Mouse (Mus musculus): Measurements from ENCODE around the gene Ovol1. TPM values are rescaled to one million over a fixed set of nuclear protein-coding genes. Genes with fewer than 3 reads are reported as not detected.

The Ovol1 gene
- polyA plus RNA-seq, 1 experiment from 2014 or later: 0.62 TPM

GRCm38 (mm10) chr19:5530138-5530524, 30.3 kb downstream of the Ovol1 start:
- H3K9ac ChIP-seq (replicated peaks; ENCODE audit: low read length): no peak overlapping the region
- no peaks in the 10 kb centered on the region; the same call in 1 of the 2 replicates for H3K27me3 ChIP-seq (ENCODE audit: control insufficient read depth, insufficient read depth, low read length)
- H3K4me1 ChIP-seq (ENCODE audit: control insufficient read depth, insufficient read depth, low read length): no peaks in the 10 kb centered on the region
- no peaks in the 10 kb centered on the region for H3K36me3 ChIP-seq (replicated peaks; ENCODE audit: control insufficient read depth, insufficient read depth, low read depth, low read length)
- H3K27ac ChIP-seq (replicated peaks; ENCODE audit: low read depth, low read length): no peak overlapping the region
- ATAC-seq (replicated peaks; ENCODE audit: insufficient number of reproducible peaks, low FRiP score, low TSS enrichment, low read depth): no peak
- H3K4me3 ChIP-seq (ENCODE audit: low read depth, low read length): no peak overlapping the region
- no peak overlapping the region for H3K4me2 ChIP-seq (ENCODE audit: low read depth, low read length)
- DNase-seq (ENCODE audit: low spot score): no peak
- 53% methylated on average over 7 of the region's 7 CpGs for WGBS
- H3K9me3 ChIP-seq (replicated peaks; ENCODE audit: control insufficient read depth, low read length): no peaks in the 10 kb centered on the region

GRCm38 (mm10) chr19:5529325-5530137, 30.9 kb downstream of the Ovol1 start:
- ATAC-seq (replicated peaks; ENCODE audit: insufficient number of reproducible peaks, low FRiP score, low TSS enrichment, low read depth): peak; percentile 95
- DNase-seq (ENCODE audit: low spot score): peak; percentile 96
- H3K4me3 ChIP-seq (ENCODE audit: low read depth, low read length): no peak overlapping the region
- H3K4me2 ChIP-seq (ENCODE audit: low read depth, low read length): no peak overlapping the region
- H3K27ac ChIP-seq (replicated peaks; ENCODE audit: low read depth, low read length): no peak overlapping the region
- no peaks in the 10 kb centered on the region for H3K9me3 ChIP-seq (replicated peaks; ENCODE audit: control insufficient read depth, low read length)
- no peaks in the 10 kb centered on the region for H3K4me1 ChIP-seq (ENCODE audit: control insufficient read depth, insufficient read depth, low read length)
- no peaks in the 10 kb centered on the region for H3K36me3 ChIP-seq (replicated peaks; ENCODE audit: control insufficient read depth, insufficient read depth, low read depth, low read length)
- 15% methylated on average over 20 of the region's 20 CpGs for WGBS
- no peaks in the 10 kb centered on the region; the same call in 1 of the 2 replicates for H3K27me3 ChIP-seq (ENCODE audit: control insufficient read depth, insufficient read depth, low read length)
- H3K9ac ChIP-seq (replicated peaks; ENCODE audit: low read length): no peak overlapping the region

GRCm38 (mm10) chr19:5525204-5525603, 35.2 kb downstream of the Ovol1 start:
- whole genome bisulfite sequencing: 66% methylated on average over 5 of the region's 5 CpGs
- H3K36me3 ChIP-seq (replicated peaks; ENCODE audit: control insufficient read depth, insufficient read depth, low read depth, low read length): no peaks in the 10 kb centered on the region
- H3K4me1 ChIP-seq (ENCODE audit: control insufficient read depth, insufficient read depth, low read length): no peaks in the 10 kb centered on the region
- H3K27ac ChIP-seq (replicated peaks; ENCODE audit: low read depth, low read length): no peak overlapping the region
- H3K27me3 ChIP-seq (ENCODE audit: control insufficient read depth, insufficient read depth, low read length): no peaks in the 10 kb centered on the region; the same call in 1 of the 2 replicates
- DNase-seq (ENCODE audit: low spot score) (no peak), ATAC-seq (replicated peaks; ENCODE audit: insufficient number of reproducible peaks, low FRiP score, low TSS enrichment, low read depth) (no peak)
- no peak overlapping the region for H3K4me3 ChIP-seq (ENCODE audit: low read depth, low read length)
- no peaks in the 10 kb centered on the region for H3K9me3 ChIP-seq (replicated peaks; ENCODE audit: control insufficient read depth, low read length)
- H3K9ac ChIP-seq (replicated peaks; ENCODE audit: low read length): no peak overlapping the region
- no peak overlapping the region for H3K4me2 ChIP-seq (ENCODE audit: low read depth, low read length)

GRCm38 (mm10) chr19:5518721-5519120, 41.7 kb downstream of the Ovol1 start:
- no peaks in the 10 kb centered on the region for H3K27me3 ChIP-seq (ENCODE audit: control insufficient read depth, insufficient read depth, low read length)
- no peaks in the 10 kb centered on the region for H3K4me1 ChIP-seq (ENCODE audit: control insufficient read depth, insufficient read depth, low read length)
- ATAC-seq (replicated peaks; ENCODE audit: insufficient number of reproducible peaks, low FRiP score, low TSS enrichment, low read depth): no peak
- 78% methylated on average over 3 of the region's 3 CpGs for WGBS
- H3K36me3 ChIP-seq (replicated peaks; ENCODE audit: control insufficient read depth, insufficient read depth, low read depth, low read length): no peaks in the 10 kb centered on the region
- no peak overlapping the region for H3K4me3 ChIP-seq (ENCODE audit: low read depth, low read length)
- no peak overlapping the region for H3K4me2 ChIP-seq (ENCODE audit: low read depth, low read length)
- no peak overlapping the region for H3K9ac ChIP-seq (replicated peaks; ENCODE audit: low read length)
- no peak for DNase-seq (ENCODE audit: low spot score)
- no peaks in the 10 kb centered on the region for H3K9me3 ChIP-seq (replicated peaks; ENCODE audit: control insufficient read depth, low read length)
- H3K27ac ChIP-seq (replicated peaks; ENCODE audit: low read depth, low read length): no peak overlapping the region

GRCm38 (mm10) chr19:5516906-5517505, 43.4 kb downstream of the Ovol1 start:
- no peak overlapping the region for H3K27ac ChIP-seq (replicated peaks; ENCODE audit: low read depth, low read length)
- no peaks in the 10 kb centered on the region for H3K4me1 ChIP-seq (ENCODE audit: control insufficient read depth, insufficient read depth, low read length)
- H3K4me2 ChIP-seq (ENCODE audit: low read depth, low read length): no peak overlapping the region
- no peaks in the 10 kb centered on the region for H3K27me3 ChIP-seq (ENCODE audit: control insufficient read depth, insufficient read depth, low read length)
- no peaks in the 10 kb centered on the region for H3K9me3 ChIP-seq (replicated peaks; ENCODE audit: control insufficient read depth, low read length)
- DNase-seq (ENCODE audit: low spot score) (no peak), ATAC-seq (replicated peaks; ENCODE audit: insufficient number of reproducible peaks, low FRiP score, low TSS enrichment, low read depth) (no peak)
- no peak overlapping the region for H3K4me3 ChIP-seq (ENCODE audit: low read depth, low read length)
- no peaks in the 10 kb centered on the region for H3K36me3 ChIP-seq (replicated peaks; ENCODE audit: control insufficient read depth, insufficient read depth, low read depth, low read length)
- WGBS: 78% methylated on average over 8 of the region's 8 CpGs
- H3K9ac ChIP-seq (replicated peaks; ENCODE audit: low read length): no peak overlapping the region

GRCm38 (mm10) chr19:5515840-5516777, 44.3 kb downstream of the Ovol1 start:
- Histone ChIP-seq H3K4me2 (ENCODE audit: low read depth, low read length) (no peak overlapping the region), H3K27ac (replicated peaks; ENCODE audit: low read depth, low read length) (no peak overlapping the region)
- DNase-seq (ENCODE audit: low spot score): no peak

GRCm38 (mm10) chr19:5513005-5513349, 47.5 kb downstream of the Ovol1 start:
- DNase-seq (ENCODE audit: low spot score) (no peak), ATAC-seq (replicated peaks; ENCODE audit: insufficient number of reproducible peaks, low FRiP score, low TSS enrichment, low read depth) (no peak)
- Histone ChIP-seq H3K4me1 (ENCODE audit: control insufficient read depth, insufficient read depth, low read length) (no peaks in the 10 kb centered on the region), H3K4me3 (ENCODE audit: low read depth, low read length) (no peak overlapping the region), H3K9ac (replicated peaks; ENCODE audit: low read length) (no peak overlapping the region), H3K27ac (replicated peaks; ENCODE audit: low read depth, low read length) (no peak overlapping the region), H3K9me3 (replicated peaks; ENCODE audit: control insufficient read depth, low read length) (no peaks in the 10 kb centered on the region), H3K36me3 (replicated peaks; ENCODE audit: control insufficient read depth, insufficient read depth, low read depth, low read length) (no peaks in the 10 kb centered on the region), H3K27me3 (ENCODE audit: control insufficient read depth, insufficient read depth, low read length) (no peaks in the 10 kb centered on the region), H3K4me2 (ENCODE audit: low read depth, low read length) (no peak overlapping the region)
- WGBS: 86% methylated on average over 3 of the region's 3 CpGs

More at GRCm38 (mm10) chr19:5515840-5516777, 44.3 kb downstream of the Ovol1 start:
- ATAC-seq (replicated peaks; ENCODE audit: insufficient number of reproducible peaks, low FRiP score, low TSS enrichment, low read depth): no peak
- whole genome bisulfite sequencing: 82% methylated on average over 7 of the region's 7 CpGs
- no peak overlapping the region for H3K4me3 ChIP-seq (ENCODE audit: low read depth, low read length)
- H3K27me3 ChIP-seq (ENCODE audit: control insufficient read depth, insufficient read depth, low read length): no peaks in the 10 kb centered on the region
- no peaks in the 10 kb centered on the region for H3K36me3 ChIP-seq (replicated peaks; ENCODE audit: control insufficient read depth, insufficient read depth, low read depth, low read length)
- H3K9ac ChIP-seq (replicated peaks; ENCODE audit: low read length): no peak overlapping the region
- no peaks in the 10 kb centered on the region for H3K4me1 ChIP-seq (ENCODE audit: control insufficient read depth, insufficient read depth, low read length)
- no peaks in the 10 kb centered on the region for H3K9me3 ChIP-seq (replicated peaks; ENCODE audit: control insufficient read depth, low read length)

All from embryonic facial prominence, embryonic 11.5 days (tissue).